Mouse (Mus musculus): Measurements from ENCODE around the gene Zfp768. TPM values are rescaled to one million over a fixed set of nuclear protein-coding genes. Genes with fewer than 3 reads are reported as not detected.

Zfp768 gene
- polyA plus RNA-seq, 1 experiment, result 21.2 TPM

- Histone ChIP-seq H3K27ac (ENCODE audit: insufficient read depth, low read length) (no peak overlapping the region), H3K4me1 (ENCODE audit: control insufficient read depth, insufficient read depth, low read length) (peaks cover 3% of the 10 kb centered on the region), H3K4me3 (replicated peaks; ENCODE audit: insufficient read depth, low read depth, low read length) (no peak overlapping the region), H3K27me3 (ENCODE audit: control insufficient read depth, insufficient read depth, low read length) (no peaks in the 10 kb centered on the region)
- DNase-seq, result no peak
- TF ChIP-seq POLR2A (IDR thresholded peaks at IDR 0.05; ENCODE audit: borderline replicate concordance, insufficient read depth, low read length) (no peak), CTCF (IDR thresholded peaks at IDR 0.05; ENCODE audit: borderline replicate concordance, insufficient read depth, low read depth, low read length) (no peak)
- 94% methylated on average over 8 of the region's 8 CpGs for WGBS
Observed at GRCm38 (mm10) chr7:127341356-127341755, 4.0 kb downstream of the Zfp768 start.

DNA sequence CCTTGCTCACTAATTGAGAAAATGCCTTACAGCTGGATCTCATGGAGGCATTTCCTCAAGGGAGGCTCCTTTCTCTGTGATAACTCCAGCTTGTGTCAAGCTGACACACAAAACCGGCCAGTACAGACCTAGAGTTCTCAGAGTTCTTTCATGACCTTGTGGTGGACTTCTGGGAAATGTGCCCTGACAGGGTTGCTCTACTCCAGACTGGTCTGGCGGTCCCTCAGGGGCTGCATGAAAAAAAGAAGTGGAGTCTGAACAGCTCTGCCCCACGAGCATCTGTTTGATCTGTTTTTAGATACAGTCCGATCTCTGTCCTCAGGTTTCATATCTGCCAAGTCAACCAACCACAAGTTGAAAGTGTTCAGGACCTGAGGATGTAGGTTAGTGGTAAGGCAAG lies 7.8 kb downstream of the Zfp768 start:
- no peaks in the 10 kb centered on the region; the same call in 1 of the 2 replicates for H3K4me1 ChIP-seq (ENCODE audit: control insufficient read depth, insufficient read depth, low read length)
- no peak overlapping the region for H3K27ac ChIP-seq (ENCODE audit: insufficient read depth, low read length)
- no peak for DNase-seq
- WGBS, result 48% methylated on average over 4 of the region's 4 CpGs
- TF ChIP-seq CTCF (IDR thresholded peaks at IDR 0.05; ENCODE audit: borderline replicate concordance, insufficient read depth, low read depth, low read length) (no peak), POLR2A (IDR thresholded peaks at IDR 0.05; ENCODE audit: borderline replicate concordance, insufficient read depth, low read length) (no peak)
- H3K27me3 ChIP-seq (ENCODE audit: control insufficient read depth, insufficient read depth, low read length), result no peaks in the 10 kb centered on the region
- H3K4me3 ChIP-seq (replicated peaks; ENCODE audit: insufficient read depth, low read depth, low read length), result no peak overlapping the region

DNA sequence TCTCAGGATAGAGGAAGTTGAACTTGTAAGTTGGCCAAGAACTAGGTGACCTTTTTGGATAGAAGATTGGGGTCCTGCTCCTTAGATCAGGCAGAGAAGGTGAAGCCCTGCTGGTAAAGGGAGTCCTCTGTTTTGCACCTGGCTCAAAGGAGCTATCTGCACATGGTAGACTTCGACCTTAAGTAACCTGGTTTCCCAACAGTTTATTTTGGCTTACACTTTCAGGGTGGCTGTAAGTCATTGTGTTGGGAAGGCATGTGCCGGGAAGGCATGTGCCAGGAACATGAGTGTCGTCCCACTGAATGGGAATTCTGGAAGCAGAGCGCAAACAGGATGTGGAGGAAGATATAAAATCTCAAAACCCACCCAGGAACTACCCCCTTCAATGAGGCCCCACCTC lies 9.8 kb downstream of the Zfp768 start:
- WGBS, result 91% methylated on average over 4 of the region's 4 CpGs
- TF ChIP-seq POLR2A (IDR thresholded peaks at IDR 0.05; ENCODE audit: borderline replicate concordance, insufficient read depth, low read length), result no peak
- TF ChIP-seq CTCF (IDR thresholded peaks at IDR 0.05; ENCODE audit: borderline replicate concordance, insufficient read depth, low read depth, low read length), result no peak
- H3K27me3 ChIP-seq (ENCODE audit: control insufficient read depth, insufficient read depth, low read length), result no peaks in the 10 kb centered on the region
- DNase-seq, result no peak
- H3K4me3 ChIP-seq (replicated peaks; ENCODE audit: insufficient read depth, low read depth, low read length), result no peak overlapping the region
- no peak overlapping the region for H3K27ac ChIP-seq (ENCODE audit: insufficient read depth, low read length)
- no peaks in the 10 kb centered on the region for H3K4me1 ChIP-seq (ENCODE audit: control insufficient read depth, insufficient read depth, low read length)

- no peak for DNase-seq
- H3K4me3 ChIP-seq (replicated peaks; ENCODE audit: insufficient read depth, low read depth, low read length), result no peak overlapping the region
- TF ChIP-seq POLR2A (IDR thresholded peaks at IDR 0.05; ENCODE audit: borderline replicate concordance, insufficient read depth, low read length), result no peak
- no peak for TF ChIP-seq CTCF (IDR thresholded peaks at IDR 0.05; ENCODE audit: borderline replicate concordance, insufficient read depth, low read depth, low read length)
Observed at GRCm38 (mm10) chr7:127333240-127333639, 12.1 kb downstream of the Zfp768 start.

GRCm38 (mm10) chr7:127326685-127327084 lies 18.7 kb downstream of the Zfp768 start:
- peak in 1 of 2 experiments; percentile 49 for DNase-seq
- TF ChIP-seq CTCF (IDR thresholded peaks at IDR 0.05; ENCODE audit: borderline replicate concordance, insufficient read depth, low read depth, low read length), result no peak
- TF ChIP-seq POLR2A (IDR thresholded peaks at IDR 0.05; ENCODE audit: borderline replicate concordance, insufficient read depth, low read length), result no peak
- Histone ChIP-seq H3K4me3 (replicated peaks; ENCODE audit: insufficient read depth, low read depth, low read length) (no peak overlapping the region), H3K27me3 (ENCODE audit: control insufficient read depth, insufficient read depth, low read length) (no peaks in the 10 kb centered on the region), H3K4me1 (ENCODE audit: control insufficient read depth, insufficient read depth, low read length) (peaks cover 4% of the 10 kb centered on the region), H3K27ac (ENCODE audit: insufficient read depth, low read length) (no peak overlapping the region)
- 0% methylated on average over 1 of the region's 2 CpGs for WGBS

More at GRCm38 (mm10) chr7:127333240-127333639, 12.1 kb downstream of the Zfp768 start:
- H3K4me1 ChIP-seq (ENCODE audit: control insufficient read depth, insufficient read depth, low read length), result no peaks in the 10 kb centered on the region
- H3K27me3 ChIP-seq (ENCODE audit: control insufficient read depth, insufficient read depth, low read length), result no peaks in the 10 kb centered on the region
- WGBS, result 36% methylated on average over 6 of the region's 6 CpGs
- no peak overlapping the region for H3K27ac ChIP-seq (ENCODE audit: insufficient read depth, low read length)

DNA sequence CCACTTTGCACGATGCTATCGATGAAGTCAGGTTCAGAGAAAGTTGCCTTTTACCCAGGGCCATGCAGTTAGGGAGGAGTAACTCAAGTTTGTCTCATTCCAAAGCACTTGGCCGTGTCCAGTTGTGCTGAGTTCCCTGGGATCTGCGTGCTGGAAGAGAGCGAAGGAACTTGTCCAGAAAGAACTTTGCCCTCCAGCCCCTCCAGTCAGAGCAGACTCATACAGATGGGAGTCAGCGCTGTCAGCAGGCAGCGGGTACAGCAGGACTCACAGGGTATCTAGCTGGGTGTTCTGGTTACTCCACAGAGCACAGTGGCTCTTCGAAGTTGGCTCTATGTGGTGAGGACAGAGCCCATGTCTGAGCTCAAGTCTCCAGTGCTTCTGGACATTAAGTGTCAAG lies 19.8 kb downstream of the Zfp768 start:
- no peak overlapping the region for H3K4me3 ChIP-seq (replicated peaks; ENCODE audit: insufficient read depth, low read depth, low read length)
- H3K27ac ChIP-seq (ENCODE audit: insufficient read depth, low read length), result no peak overlapping the region
- no peaks in the 10 kb centered on the region for H3K27me3 ChIP-seq (ENCODE audit: control insufficient read depth, insufficient read depth, low read length)
- TF ChIP-seq CTCF (IDR thresholded peaks at IDR 0.05; ENCODE audit: borderline replicate concordance, insufficient read depth, low read depth, low read length) (no peak), POLR2A (IDR thresholded peaks at IDR 0.05; ENCODE audit: borderline replicate concordance, insufficient read depth, low read length) (no peak)
- no peak for DNase-seq
- H3K4me1 ChIP-seq (ENCODE audit: control insufficient read depth, insufficient read depth, low read length), result peaks cover 4% of the 10 kb centered on the region
- 70% methylated on average over 8 of the region's 8 CpGs for WGBS

GRCm38 (mm10) chr7:127324944-127325343 lies 20.4 kb downstream of the Zfp768 start:
- Histone ChIP-seq H3K27ac (ENCODE audit: insufficient read depth, low read length) (no peak overlapping the region), H3K27me3 (ENCODE audit: control insufficient read depth, insufficient read depth, low read length) (no peaks in the 10 kb centered on the region), H3K4me1 (ENCODE audit: control insufficient read depth, insufficient read depth, low read length) (peaks cover 4% of the 10 kb centered on the region), H3K4me3 (replicated peaks; ENCODE audit: insufficient read depth, low read depth, low read length) (no peak overlapping the region)
- no peak for DNase-seq
- TF ChIP-seq POLR2A (IDR thresholded peaks at IDR 0.05; ENCODE audit: borderline replicate concordance, insufficient read depth, low read length) (no peak), CTCF (IDR thresholded peaks at IDR 0.05; ENCODE audit: borderline replicate concordance, insufficient read depth, low read depth, low read length) (no peak)
- 89% methylated on average over 7 of the region's 7 CpGs for WGBS

DNA sequence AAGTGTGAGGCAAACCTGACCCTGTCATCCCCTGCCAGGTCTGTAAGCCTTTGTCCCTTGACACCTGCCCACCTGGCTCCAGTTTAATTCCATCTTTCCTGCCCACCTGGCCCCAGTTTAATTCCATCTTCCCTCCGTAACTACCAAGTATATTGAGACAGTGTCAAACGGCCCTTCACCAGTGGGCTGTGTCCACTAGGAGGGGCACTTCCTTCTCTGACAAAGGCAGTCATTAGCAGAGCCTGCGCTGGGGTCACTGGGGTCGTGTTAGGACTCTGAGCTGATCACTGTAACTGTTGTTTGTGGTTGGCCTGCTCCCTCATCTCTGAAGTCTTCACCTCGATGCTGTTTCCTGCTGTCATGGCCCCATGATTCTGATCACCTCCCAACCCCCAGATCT lies 23.3 kb downstream of the Zfp768 start:
- no peak for TF ChIP-seq CTCF (IDR thresholded peaks at IDR 0.05; ENCODE audit: borderline replicate concordance, insufficient read depth, low read depth, low read length)
- TF ChIP-seq POLR2A (IDR thresholded peaks at IDR 0.05; ENCODE audit: borderline replicate concordance, insufficient read depth, low read length), result no peak
- no peak overlapping the region for H3K4me3 ChIP-seq (replicated peaks; ENCODE audit: insufficient read depth, low read depth, low read length)
- WGBS, result 37% methylated on average over 5 of the region's 5 CpGs
- no peak overlapping the region for H3K27ac ChIP-seq (ENCODE audit: insufficient read depth, low read length)
- peaks cover 4% of the 10 kb centered on the region for H3K4me1 ChIP-seq (ENCODE audit: control insufficient read depth, insufficient read depth, low read length)
- H3K27me3 ChIP-seq (ENCODE audit: control insufficient read depth, insufficient read depth, low read length), result no peaks in the 10 kb centered on the region
- DNase-seq, result no peak
